ENCODE assay signal across 9 mouse cellular contexts in genomic region chr1:153092237-153092975, GRCm38 (mm10).
DNase-seq lines count a peak whose midpoint lies in the region; ATAC-seq and TF ChIP-seq lines count a peak whose summit lies in the region.
"Had no signal": no experiment of that assay in that cellular context is flagged by ENCODE, and none has a peak within 500 bp of the region (broad histone marks: within the 10 kb centered on the region; RNA-seq: fewer than 3 reads in every experiment).

No protein-coding gene starts in this region.

- no peak overlapping the region for H3K27ac ChIP-seq in bone marrow, adult 2 months (ENCODE audit: control insufficient read depth, insufficient read depth, low read depth, low read length, poor library complexity)
- no peak overlapping the region for H3K27ac ChIP-seq in embryonic facial prominence, embryonic 14.5 days (replicated peaks; ENCODE audit: low read depth, low read length)
- H3K27ac ChIP-seq in heart, adult 2 months: peak overlapping the region; percentile 56
- H3K27ac ChIP-seq in limb, embryonic 11.5 days (replicated peaks; ENCODE audit: low read depth, low read length): no peak overlapping the region
- H3K27ac ChIP-seq in testis, adult 2 months (ENCODE audit: control insufficient read depth, insufficient read depth, low read depth, low read length): no peak overlapping the region

- intact Hi-C loops in heart, adult 2 months (cut with DNase I): loop anchor here (1.0 to 5.0 kb wide), 2 partner anchors 44 to 185 kb away; no protein-coding TSS in a partner anchor

- H3K4me3 ChIP-seq in bone marrow, adult 2 months (replicated peaks; ENCODE audit: control insufficient read depth, low read depth, low read length): no peak overlapping the region
- H3K4me3 ChIP-seq in embryonic facial prominence, embryonic 14.5 days (ENCODE audit: low read depth, low read length): no peak overlapping the region
- H3K4me3 ChIP-seq in heart, adult 2 months: no peak overlapping the region
- H3K4me3 ChIP-seq in limb, embryonic 11.5 days (ENCODE audit: low read depth, low read length): no peak overlapping the region
- H3K4me3 ChIP-seq in myocyte: no peak overlapping the region
- no peak overlapping the region for H3K4me3 ChIP-seq in testis, adult 2 months (ENCODE audit: control insufficient read depth, low read depth, low read length)
- H3K4me3 ChIP-seq: erythroblast, embryonic 14.5 days had no signal

- peak; percentile 37 for TF ChIP-seq CTCF in bone marrow, adult 2 months (IDR thresholded peaks at IDR 0.05; ENCODE audit: control insufficient read depth, insufficient read depth, low read length)
- peak; percentile 74 for TF ChIP-seq CTCF in heart, adult 2 months (IDR thresholded peaks at IDR 0.05)
- peak; percentile 26; the same call in 1 of the 2 replicates for TF ChIP-seq CTCF in testis, adult 2 months (IDR thresholded peaks at IDR 0.05; ENCODE audit: control insufficient read depth, insufficient read depth, insufficient replicate concordance, low read depth, low read length)

- no peak overlapping the region for H3K9ac ChIP-seq in embryonic facial prominence, embryonic 14.5 days (ENCODE audit: low read depth, low read length)
- no peak overlapping the region for H3K9ac ChIP-seq in heart, adult 2 months (ENCODE audit: low read depth, low read length)
- no peak overlapping the region for H3K9ac ChIP-seq in limb, embryonic 11.5 days (ENCODE audit: low read length)

- H3K79me2 ChIP-seq in heart, adult 2 months (replicated peaks; ENCODE audit: control insufficient read depth, insufficient read depth, low read length): no peaks in the 10 kb centered on the region
- H3K79me2 ChIP-seq in myocyte (ENCODE audit: control insufficient read depth, insufficient read depth): no peaks in the 10 kb centered on the region

- peak; percentile 79 for DNase-seq in embryonic facial prominence, embryonic 14.5 days (ENCODE audit: low spot score)
- peak; percentile 77 to 82 for DNase-seq in heart, adult 2 months
- peak; percentile 60 to 70 for DNase-seq in kidney, adult 8-10 months
- DNase-seq in limb, embryonic 11.5 days (ENCODE audit: low spot score): peak; percentile 81

- peak; percentile 56 for ATAC-seq in CD4-positive, CD25-positive, alpha-beta regulatory T cell, adult 4 months
- ATAC-seq in embryonic facial prominence, embryonic 14.5 days (ENCODE audit: low read depth): peak; percentile 27; the same call in 1 of the 2 replicates
- ATAC-seq in limb, embryonic 11.5 days (ENCODE audit: insufficient number of reproducible peaks, low FRiP score, low TSS enrichment, low read depth): no peak

- 49% methylated on average over 5 of the region's 5 CpGs for WGBS in bone marrow, adult 2 months
- 50% methylated on average over 5 of the region's 5 CpGs for WGBS in embryonic facial prominence, embryonic 14.5 days
- 54% methylated on average over 5 of the region's 5 CpGs for WGBS in heart, adult 2 months
- 49% methylated on average over 5 of the region's 5 CpGs for WGBS in limb, embryonic 11.5 days

- no peak for TF ChIP-seq EP300 in heart, adult 2 months (IDR thresholded peaks at IDR 0.05; ENCODE audit: insufficient read depth, low read depth, low read length)

- no peak overlapping the region for H3K4me2 ChIP-seq in embryonic facial prominence, embryonic 14.5 days (ENCODE audit: low read depth, low read length)
- H3K4me2 ChIP-seq in limb, embryonic 11.5 days (ENCODE audit: low read depth, severe bottlenecking): no peak overlapping the region
- peak overlapping the region; percentile 62 for H3K4me2 ChIP-seq in myocyte (ENCODE audit: low read depth)

- H3K27me3 ChIP-seq in embryonic facial prominence, embryonic 14.5 days (replicated peaks; ENCODE audit: control insufficient read depth, insufficient read depth, low read length): no peaks in the 10 kb centered on the region; the same call in 1 of the 2 replicates
- H3K27me3 ChIP-seq in heart, adult 2 months (ENCODE audit: control insufficient read depth, insufficient read depth, low read length): no peaks in the 10 kb centered on the region
- no peaks in the 10 kb centered on the region for H3K27me3 ChIP-seq in limb, embryonic 11.5 days (ENCODE audit: control insufficient read depth, insufficient read depth, low read length)
- no peaks in the 10 kb centered on the region for H3K27me3 ChIP-seq in myocyte (ENCODE audit: control insufficient read depth, insufficient read depth, insufficient read length)
- H3K27me3 ChIP-seq in testis, adult 2 months (ENCODE audit: control insufficient read depth, insufficient read depth, low read length): no peaks in the 10 kb centered on the region

- H3K9me3 ChIP-seq in embryonic facial prominence, embryonic 14.5 days (ENCODE audit: control insufficient read depth, low read length): no peaks in the 10 kb centered on the region
- no peaks in the 10 kb centered on the region for H3K9me3 ChIP-seq in limb, embryonic 11.5 days (ENCODE audit: control insufficient read depth, low read length)

- TF ChIP-seq POLR2A in bone marrow, adult 2 months (IDR thresholded peaks at IDR 0.05; ENCODE audit: borderline replicate concordance, control insufficient read depth, low read depth, low read length): no peak
- no peak for TF ChIP-seq POLR2A in heart, adult 2 months (IDR thresholded peaks at IDR 0.05; ENCODE audit: insufficient read depth, low read depth, low read length)
- TF ChIP-seq POLR2A in myocyte (IDR thresholded peaks at IDR 0.05; ENCODE audit: insufficient read length, low read depth): no peak
- TF ChIP-seq POLR2A in testis, adult 2 months (IDR thresholded peaks at IDR 0.05; ENCODE audit: control insufficient read depth, low read depth, low read length): no peak

- H3K4me1 ChIP-seq in bone marrow, adult 2 months (ENCODE audit: control insufficient read depth, insufficient read depth, low read length): no peaks in the 10 kb centered on the region; the same call in 1 of the 2 replicates
- H3K4me1 ChIP-seq in embryonic facial prominence, embryonic 14.5 days (ENCODE audit: control insufficient read depth, insufficient read depth, low read length): no peaks in the 10 kb centered on the region
- peaks cover 4% of the 10 kb centered on the region for H3K4me1 ChIP-seq in heart, adult 2 months (ENCODE audit: control insufficient read depth, insufficient read depth, low read length)
- peaks cover 21% of the 10 kb centered on the region for H3K4me1 ChIP-seq in limb, embryonic 11.5 days (ENCODE audit: control insufficient read depth, insufficient read depth, low read length)
- no peaks in the 10 kb centered on the region; the same call in 1 of the 2 replicates for H3K4me1 ChIP-seq in testis, adult 2 months (ENCODE audit: control insufficient read depth, insufficient read depth, low read length)

- no peak overlapping the region for H3ac ChIP-seq in myocyte (ENCODE audit: control insufficient read depth, insufficient read length)

- H3K36me3 ChIP-seq in embryonic facial prominence, embryonic 14.5 days (ENCODE audit: control insufficient read depth, insufficient read depth, low read length): no peaks in the 10 kb centered on the region
- H3K36me3 ChIP-seq in heart, adult 2 months (ENCODE audit: control insufficient read depth, insufficient read depth, low read length): no peaks in the 10 kb centered on the region
- no peaks in the 10 kb centered on the region for H3K36me3 ChIP-seq in limb, embryonic 11.5 days (ENCODE audit: control insufficient read depth, insufficient read depth, low read length)
- no peaks in the 10 kb centered on the region for H3K36me3 ChIP-seq in myocyte (ENCODE audit: control insufficient read depth, insufficient read depth)
- no peaks in the 10 kb centered on the region for H3K36me3 ChIP-seq in testis, adult 2 months (ENCODE audit: control insufficient read depth, insufficient read depth, low read length)

TF ChIP-seq in myocyte, 11 proteins besides CTCF, POLR2A, EP300 and RAD21:
- peak in 1 of 3 experiments; percentile 2 for TF ChIP-seq MYOD1 (IDR thresholded peaks at IDR 0.05; ENCODE audit: control insufficient read depth in 1 of 3, insufficient read length in 2 of 3, low read depth in 2 of 3)
- no peak for TF ChIP-seq SRF (IDR thresholded peaks at IDR 0.05; ENCODE audit: control insufficient read depth, insufficient read length, low read depth)
